8 mouse cellular contexts compared by ENCODE assay signal in the genomic region with DNA sequence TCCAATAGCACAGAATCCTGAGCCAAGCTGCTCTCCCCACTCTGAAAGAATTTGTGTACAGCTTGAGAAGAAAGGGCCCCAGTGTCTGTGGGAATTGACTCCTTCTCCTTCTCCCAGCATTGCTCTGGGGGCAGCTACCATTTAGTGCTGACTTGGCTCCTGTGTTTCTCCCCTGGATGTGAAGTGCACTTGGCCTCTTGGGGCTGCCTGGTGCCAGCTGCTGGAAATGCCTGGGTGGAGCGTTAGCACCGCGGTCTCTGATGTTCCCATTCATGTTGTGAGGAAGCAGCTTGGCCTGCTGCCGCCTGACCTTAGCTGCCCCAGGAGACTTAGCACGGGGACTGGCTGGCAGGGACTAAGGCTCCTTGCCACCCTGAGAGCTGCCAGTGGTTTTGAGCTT. TPM values are rescaled to one million over a fixed set of nuclear protein-coding genes. Genes with fewer than 3 reads are reported as not detected.
DNase-seq lines count a peak whose midpoint lies in the region; ATAC-seq lines count a peak whose summit lies in the region.

No protein-coding gene starts in this region.

- WGBS in heart, embryonic 12.5 days = 91% methylated on average over 5 of the region's 5 CpGs
- 89% methylated on average over 5 of the region's 5 CpGs for WGBS in liver, embryonic 12.5 days (ENCODE audit: insufficient replicate concordance)

- no peak overlapping the region for H3K9ac ChIP-seq in heart, embryonic 12.5 days
- no peak overlapping the region for H3K9ac ChIP-seq in liver, embryonic 12.5 days

- intact Hi-C loops in heart, postnatal 14 days (cut with DNase I) = no loop called here
- intact Hi-C loops in left cerebral cortex, postnatal 4 days (cut with DNase I) = no loop called here

- peak; percentile 82 to 90 for DNase-seq in heart, adult 18-20 months
- DNase-seq in brain, embryonic 18.5 days (ENCODE audit: low read depth, low spot score) = peak; percentile 42
- DNase-seq in heart, postnatal 14 days = peak; percentile 74 to 85
- DNase-seq in left cerebral cortex, postnatal 4 days = peak; percentile 44
- DNase-seq in urinary bladder, postnatal 10 days (ENCODE audit: low spot score) = no peak
- no peak for DNase-seq in MN1 (ENCODE audit: low spot score)

- H3K4me2 ChIP-seq in heart, embryonic 12.5 days = no peak overlapping the region
- no peak overlapping the region for H3K4me2 ChIP-seq in liver, embryonic 12.5 days

- no peak overlapping the region for H3K4me3 ChIP-seq in heart, embryonic 12.5 days
- H3K4me3 ChIP-seq in liver, embryonic 12.5 days = no peak overlapping the region

- H3K36me3 ChIP-seq in heart, embryonic 12.5 days = peaks cover 99% of the 10 kb centered on the region
- peaks cover 100% of the 10 kb centered on the region for H3K36me3 ChIP-seq in liver, embryonic 12.5 days

- H3K27me3 ChIP-seq in heart, embryonic 12.5 days (replicated peaks) = no peaks in the 10 kb centered on the region
- H3K27me3 ChIP-seq in liver, embryonic 12.5 days (replicated peaks) = no peaks in the 10 kb centered on the region

- no peaks in the 10 kb centered on the region for H3K9me3 ChIP-seq in heart, embryonic 12.5 days (replicated peaks)
- no peaks in the 10 kb centered on the region for H3K9me3 ChIP-seq in liver, embryonic 12.5 days (replicated peaks)

- no peak for ATAC-seq in heart, embryonic 12.5 days (ENCODE audit: insufficient number of reproducible peaks, low FRiP score)
- no peak for ATAC-seq in liver, embryonic 12.5 days

- H3K4me1 ChIP-seq in heart, embryonic 12.5 days (replicated peaks) = peaks cover 10% of the 10 kb centered on the region
- H3K4me1 ChIP-seq in liver, embryonic 12.5 days = no peaks in the 10 kb centered on the region

- H3K27ac ChIP-seq in heart, embryonic 12.5 days (ENCODE audit: poor library complexity, severe bottlenecking) = no peak overlapping the region
- no peak overlapping the region; the same call in 1 of the 2 replicates for H3K27ac ChIP-seq in liver, embryonic 12.5 days

RNA-seq across cellular contexts. Expression of gene Tbc1d10a, which starts 12.0 kb away (rescaled TPM):
- total RNA-seq in heart, adult 18-20 months (2021) = 10 to 100 TPM; 11.5 to 11.9 TPM
- polyA plus RNA-seq in heart, embryonic 12.5 days (2016; fragmentation: Nextera tagmentation; extraction: Ambion mirVana) = 15.6 TPM in 2 replicates
- 10 to 100 TPM; 14.5 to 14.7 TPM for total RNA-seq in heart, postnatal 14 days (2021)
- 10 to 100 TPM; 25.7 to 26.8 TPM for total RNA-seq in left cerebral cortex, postnatal 4 days (2021)
- polyA plus RNA-seq in liver, embryonic 12.5 days (2016; fragmentation: Nextera tagmentation; extraction: Ambion mirVana) = 9.8 and 10.7 TPM in 2 replicates

RNA-seq across cellular contexts. Expression of gene Sf3a1, which starts 14.4 kb away (rescaled TPM):
- 10 to 100 TPM; 33.4 to 38.3 TPM for total RNA-seq in heart, adult 18-20 months (2021)
- polyA plus RNA-seq in heart, embryonic 12.5 days (2016; fragmentation: Nextera tagmentation; extraction: Ambion mirVana) = 43.1 and 46.5 TPM in 2 replicates
- total RNA-seq in heart, postnatal 14 days (2021) = 10 to 100 TPM; 38.4 to 46.7 TPM
- 10 to 100 TPM; 75.5 to 93.4 TPM for total RNA-seq in left cerebral cortex, postnatal 4 days (2021)
- polyA plus RNA-seq in liver, embryonic 12.5 days (2016; fragmentation: Nextera tagmentation; extraction: Ambion mirVana) = 41.7 and 42.1 TPM in 2 replicates

RNA-seq across cellular contexts. Expression of gene Ccdc157, which starts 14.5 kb away (rescaled TPM):
- total RNA-seq in heart, adult 18-20 months (2021) = 1 to 10 TPM; 3.5 to 5.2 TPM
- polyA plus RNA-seq in heart, embryonic 12.5 days (2016; fragmentation: Nextera tagmentation; extraction: Ambion mirVana) = 4.7 and 5.5 TPM in 2 replicates
- 1 to 10 TPM; 5.6 to 7.4 TPM for total RNA-seq in heart, postnatal 14 days (2021)
- 10 to 100 TPM; 12.1 to 13.5 TPM for total RNA-seq in left cerebral cortex, postnatal 4 days (2021)
- 1.4 and 1.5 TPM in 2 replicates for polyA plus RNA-seq in liver, embryonic 12.5 days (2016; fragmentation: Nextera tagmentation; extraction: Ambion mirVana)

RNA-seq across cellular contexts. Expression of gene Rnf215, which starts 39.6 kb away (rescaled TPM):
- total RNA-seq in heart, adult 18-20 months (2021) = 10 to 100 TPM; 11.6 to 13.5 TPM
- polyA plus RNA-seq in heart, embryonic 12.5 days (2016; fragmentation: Nextera tagmentation; extraction: Ambion mirVana) = 21.4 and 22.0 TPM in 2 replicates
- 10 to 100 TPM; 14.2 to 20.6 TPM for total RNA-seq in heart, postnatal 14 days (2021)
- total RNA-seq in left cerebral cortex, postnatal 4 days (2021) = 10 to 100 TPM; 57.0 to 58.6 TPM
- 9.7 and 10.6 TPM in 2 replicates for polyA plus RNA-seq in liver, embryonic 12.5 days (2016; fragmentation: Nextera tagmentation; extraction: Ambion mirVana)

RNA-seq across cellular contexts. Expression of gene Castor1, which starts 43.4 kb away (rescaled TPM):
- 1 to 10 TPM; 5.7 to 5.9 TPM for total RNA-seq in heart, adult 18-20 months (2021)
- 3.4 and 3.8 TPM in 2 replicates for polyA plus RNA-seq in heart, embryonic 12.5 days (2016; fragmentation: Nextera tagmentation; extraction: Ambion mirVana)
- total RNA-seq in heart, postnatal 14 days (2021) = 10 to 100 TPM in 1 of 2 experiments, 1 to 10 TPM in 1; 8.3 to 11.4 TPM
- total RNA-seq in left cerebral cortex, postnatal 4 days (2021) = 1 to 10 TPM; 1.8 to 1.9 TPM
- polyA plus RNA-seq in liver, embryonic 12.5 days (2016; fragmentation: Nextera tagmentation; extraction: Ambion mirVana) = 2.1 and 2.3 TPM in 2 replicates

Comparison
In these comparisons a context has a peak if more than half of its experiments do, and no peak if none do; other contexts are left out.
1. DNase-seq: peak in heart, adult 18-20 months (2 of 2), brain, embryonic 18.5 days (single experiment), heart, postnatal 14 days (2 of 2) and left cerebral cortex, postnatal 4 days (single experiment); none in urinary bladder, postnatal 10 days (single experiment) and MN1 (single experiment).